Mouse (Mus musculus): ENCODE data around the gene Defb7. TPM values are rescaled to one million over a fixed set of nuclear protein-coding genes. Genes with fewer than 3 reads are reported as not detected.

Defb7 gene
- total RNA-seq (2023) = not detected

DNA sequence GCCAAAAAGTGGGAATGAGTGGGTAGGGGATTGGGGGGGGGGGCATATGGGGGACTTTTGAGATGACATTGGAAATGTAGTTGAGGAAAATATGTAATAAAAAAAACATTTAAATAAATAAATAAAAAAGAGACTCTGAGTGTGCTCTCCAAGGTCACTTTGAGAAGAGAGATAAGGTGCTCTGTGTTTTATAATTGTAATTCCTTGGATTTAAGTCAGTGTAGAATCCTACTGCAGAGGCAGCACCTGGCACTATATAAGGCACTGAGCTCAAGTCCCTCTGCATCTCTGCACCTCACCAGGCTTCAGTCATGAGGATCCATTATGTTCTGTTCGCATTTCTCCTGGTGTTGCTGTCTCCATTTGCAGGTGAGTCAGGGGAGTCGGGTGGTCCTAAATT is at the start of gene Defb7:
Gene Defb7 (plus strand): TSS at position 301 of the 400 bp plus-strand sequence.

Other genes starting within 250 kb of the Defb7 start
- not detected for gene Defb5, start 247.5 kb upstream of the Defb7 start, total RNA-seq (2023)
- not detected for gene Defb3, start 201.7 kb upstream of the Defb7 start, total RNA-seq (2023)
- not detected for gene Defb8, start 47.5 kb upstream of the Defb7 start, total RNA-seq (2023)
- not detected for gene 4930467E23Rik, start 234.5 kb downstream of the Defb7 start, total RNA-seq (2023)

All from neutrophil, adult 59 days (primary cell).